Mouse (Mus musculus): ENCODE measurements around the gene Defb28. TPM values are rescaled to one million over a fixed set of nuclear protein-coding genes. Genes with fewer than 3 reads are reported as not detected.

The Defb28 gene
- polyA plus RNA-seq, 2 experiments from 2014 or later, result not detected

GRCm38 (mm10) chr2:152569881-152570280 is 51.8 kb downstream of the Defb28 start:
- no peak for ATAC-seq

GRCm38 (mm10) chr2:152570313-152570712 is 52.3 kb downstream of the Defb28 start:
- ATAC-seq, result no peak

Other genes starting within 250 kb of the Defb28 start
- 10 to 100 TPM; 19.5 to 21.3 TPM for gene Tbc1d20, start 224.4 kb upstream of the Defb28 start, polyA plus RNA-seq (2017; shearing (Covaris generic))
- 10 to 100 TPM; 53.4 to 74.3 TPM for gene Rbck1, start 185.6 kb upstream of the Defb28 start, polyA plus RNA-seq (2017; shearing (Covaris generic))
- gene Trib3, start 174.2 kb upstream of the Defb28 start, polyA plus RNA-seq (2017; shearing (Covaris generic)), result 1 to 10 TPM; 2.4 to 5.1 TPM
- gene Nrsn2, start 141.6 kb upstream of the Defb28 start, polyA plus RNA-seq (2017; shearing (Covaris generic)), result not detected
- gene Sox12, start 120.2 kb upstream of the Defb28 start, polyA plus RNA-seq (2017; shearing (Covaris generic)), result under 1 TPM; 0.32 to 0.73 TPM
- under 1 TPM; 0.57 to 0.75 TPM for gene Zcchc3, start 103.2 kb upstream of the Defb28 start, polyA plus RNA-seq (2017; shearing (Covaris generic))
- gene 6820408C15Rik, start 102.7 kb upstream of the Defb28 start, polyA plus RNA-seq (2017; shearing (Covaris generic)), result not detected
- not detected for gene Defb23, start 53.6 kb upstream of the Defb28 start, polyA plus RNA-seq (2017; shearing (Covaris generic))
- not detected for gene Defb20, start 41.2 kb upstream of the Defb28 start, polyA plus RNA-seq (2017; shearing (Covaris generic))
- not detected for gene Defb22, start 28.1 kb upstream of the Defb28 start, polyA plus RNA-seq (2017; shearing (Covaris generic))
- not detected for gene Defb26, start 6.6 kb upstream of the Defb28 start, polyA plus RNA-seq (2017; shearing (Covaris generic))
- not detected for gene Defb29, start 21.8 kb downstream of the Defb28 start, polyA plus RNA-seq (2017; shearing (Covaris generic))
- gene Gm17416, start 51.1 kb downstream of the Defb28 start, polyA plus RNA-seq (2017; shearing (Covaris generic)), result not detected
- gene Defb21, start 54.5 kb downstream of the Defb28 start, polyA plus RNA-seq (2017; shearing (Covaris generic)), result not detected
- not detected for gene Defb19, start 62.1 kb downstream of the Defb28 start, polyA plus RNA-seq (2017; shearing (Covaris generic))
- gene Defb45, start 81.1 kb downstream of the Defb28 start, polyA plus RNA-seq (2017; shearing (Covaris generic)), result not detected
- not detected for gene Defb36, start 86.1 kb downstream of the Defb28 start, polyA plus RNA-seq (2017; shearing (Covaris generic))
- not detected for gene Defb25, start 104.8 kb downstream of the Defb28 start, polyA plus RNA-seq (2017; shearing (Covaris generic))
- not detected for gene Rem1, start 108.7 kb downstream of the Defb28 start, polyA plus RNA-seq (2017; shearing (Covaris generic))
- 10 to 100 TPM; 76.1 to 76.2 TPM for gene H13, start 151.2 kb downstream of the Defb28 start, polyA plus RNA-seq (2017; shearing (Covaris generic))
- gene Mcts2, start 168.8 kb downstream of the Defb28 start, polyA plus RNA-seq (2017; shearing (Covaris generic)), result 1 to 10 TPM; 3.7 to 3.9 TPM
- under 1 TPM; 0.75 to 0.82 TPM for gene Id1, start 218.0 kb downstream of the Defb28 start, polyA plus RNA-seq (2017; shearing (Covaris generic))
- under 1 TPM in 1 of 2 experiments, not detected in 1; 0.46 TPM for gene Cox4i2, start 235.9 kb downstream of the Defb28 start, polyA plus RNA-seq (2017; shearing (Covaris generic))